Mouse (Mus musculus) myocyte (in vitro differentiated cells): ENCODE data around the gene Fv1. TPM values are rescaled to one million over a fixed set of nuclear protein-coding genes. Genes with fewer than 3 reads are reported as not detected.
A peak's percentile ranks its signal among the peaks of the same experiment; 100 is the strongest.

Source experiments
- H3K27me3 ChIP-seq: one replicate; pipeline ENCODE4 v1.6.1; 2011; ENCODE audit not compliant: control insufficient read depth, insufficient read depth, insufficient read length
- H3K36me3 ChIP-seq: one replicate; pipeline ENCODE4 v1.6.1; 2011; ENCODE audit not compliant: control insufficient read depth, insufficient read depth
- H3K4me2 ChIP-seq: one replicate; pipeline ENCODE4 v1.6.1; 2011; ENCODE audit warnings: low read depth, control low read depth
- H3K4me3 ChIP-seq: one replicate; pipeline ENCODE4 v1.5.1; 2011; ENCODE audit warnings: mild to moderate bottlenecking, control low read depth, moderate library complexity
- H3K79me2 ChIP-seq: one replicate; pipeline ENCODE4 v1.6.1; 2011; ENCODE audit not compliant: control insufficient read depth, insufficient read depth
- H3ac ChIP-seq: one replicate; pipeline ENCODE4 v1.6.1; 2011; ENCODE audit not compliant: control insufficient read depth, insufficient read length
- CEBPB ChIP-seq: IDR thresholded peaks from 2 replicates; pipeline ENCODE4 v1.6.1; 2011; ENCODE audit warnings: mild to moderate bottlenecking, moderate library complexity; ENCODE audit not compliant: poor library complexity, insufficient read depth, severe bottlenecking
- E2F4 ChIP-seq: IDR thresholded peaks from one replicate; pipeline ENCODE4 v1.6.1; 2011; ENCODE audit warnings: mild to moderate bottlenecking, control low read depth, moderate library complexity; ENCODE audit not compliant: insufficient read depth
- MAX ChIP-seq: IDR thresholded peaks from one replicate; pipeline ENCODE4 v1.6.1; 2011; ENCODE audit warnings: low read depth, mild to moderate bottlenecking, control low read depth
- MYOD1 ChIP-seq, 3 experiments: IDR thresholded peaks; one replicate each; pipeline ENCODE4 v1.6.1; 2011; ENCODE audit warnings: control low read depth in 2 of 3, low read depth in 2 of 3, mild to moderate bottlenecking in 2 of 3, moderate library complexity in 1 of 3; ENCODE audit not compliant: insufficient read length in 2 of 3, control insufficient read depth in 1 of 3
- MYOG ChIP-seq, 3 experiments: IDR thresholded peaks; one replicate each; pipeline ENCODE4 v1.6.1; 2011; ENCODE audit warnings: control low read depth in 2 of 3, low read depth in 2 of 3, mild to moderate bottlenecking in 2 of 3; ENCODE audit not compliant: insufficient read length in 2 of 3, control insufficient read depth in 1 of 3, insufficient read depth in 1 of 3
- POLR2A ChIP-seq: IDR thresholded peaks from one replicate; pipeline ENCODE4 v1.6.1; 2011; ENCODE audit warnings: low read depth, mild to moderate bottlenecking, control low read depth, moderate library complexity; ENCODE audit not compliant: insufficient read length
- POLR2AphosphoS2 ChIP-seq: IDR thresholded peaks from one replicate; pipeline ENCODE4 v1.6.1; 2011; ENCODE audit warnings: low read depth, control low read depth; ENCODE audit not compliant: insufficient read length
- REST ChIP-seq: IDR thresholded peaks from one replicate; pipeline ENCODE4 v1.6.1; 2011; ENCODE audit warnings: mild to moderate bottlenecking, control low read depth, moderate library complexity; ENCODE audit not compliant: insufficient read depth, insufficient read length
- SRF ChIP-seq: IDR thresholded peaks from one replicate; pipeline ENCODE4 v1.6.1; 2011; ENCODE audit warnings: low read depth; ENCODE audit not compliant: control insufficient read depth, insufficient read length
- TCF12 ChIP-seq: IDR thresholded peaks from one replicate; pipeline ENCODE4 v1.6.1; 2011; ENCODE audit warnings: mild to moderate bottlenecking, control low read depth; ENCODE audit not compliant: poor library complexity, insufficient read depth, severe bottlenecking
- TCF3 ChIP-seq: IDR thresholded peaks from one replicate; pipeline ENCODE4 v1.6.1; 2011; ENCODE audit warnings: low read depth, control low read depth; ENCODE audit not compliant: insufficient read length
- USF1 ChIP-seq: IDR thresholded peaks from one replicate; pipeline ENCODE4 v1.6.1; 2011; ENCODE audit warnings: low read depth, mild to moderate bottlenecking, control low read depth, moderate library complexity
- polyA plus RNA-seq: library from polyadenylated mRNA; unstranded; fragments of >200 nt; fragmentation: generic; extraction: Trizol; gene quantifications from one replicate; pipeline ENCODE4 v1.2.1, GENCODE M21; 2012; ENCODE audit warnings: missing spikeins

The Fv1 gene
- polyA plus RNA-seq, 1 experiment: 3.7 TPM

DNA sequence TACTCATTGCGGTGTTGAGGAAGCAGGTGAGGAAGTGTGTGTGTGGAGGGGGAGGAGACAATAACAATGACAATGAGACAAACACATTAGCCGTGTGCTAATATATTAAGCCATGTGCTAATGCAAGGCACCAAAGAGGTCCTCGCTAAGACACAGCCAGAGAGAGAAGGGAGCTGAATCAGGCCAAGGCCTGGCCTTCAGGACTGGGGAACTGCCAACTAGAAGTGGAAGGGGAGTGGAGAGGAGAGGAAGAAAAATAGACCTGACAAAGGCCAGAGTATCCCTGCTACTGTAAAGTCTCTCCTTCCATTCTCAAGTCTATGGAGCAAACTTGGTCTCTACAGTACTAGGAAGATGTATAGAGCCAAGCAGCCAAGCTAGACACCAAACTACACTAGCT is 34.8 kb downstream of the Fv1 start:
- peaks cover 19% of the 10 kb centered on the region for H3K36me3 ChIP-seq
- no peaks in the 10 kb centered on the region for H3K27me3 ChIP-seq
- H3ac ChIP-seq: peak overlapping the region; percentile 96
- peak overlapping the region; percentile 71 for H3K4me2 ChIP-seq
- peak overlapping the region; percentile 52 for H3K4me3 ChIP-seq
- TF ChIP-seq E2F4 (no peak), SRF (no peak), TCF12 (no peak), REST (no peak), POLR2AphosphoS2 (no peak), CEBPB (no peak), MYOD1 (IDR thresholded peaks at IDR 0.05; ENCODE audit: control insufficient read depth in 1 of 3, insufficient read length in 2 of 3, low read depth in 2 of 3) (no peak), TCF3 (no peak), USF1 (no peak), MYOG (IDR thresholded peaks at IDR 0.05; ENCODE audit: control insufficient read depth in 1 of 3, insufficient read depth in 1 of 3, insufficient read length in 2 of 3, low read depth in 2 of 3) (no peak), POLR2A (no peak), MAX (no peak)
- H3K79me2 ChIP-seq: peaks cover 34% of the 10 kb centered on the region

DNA sequence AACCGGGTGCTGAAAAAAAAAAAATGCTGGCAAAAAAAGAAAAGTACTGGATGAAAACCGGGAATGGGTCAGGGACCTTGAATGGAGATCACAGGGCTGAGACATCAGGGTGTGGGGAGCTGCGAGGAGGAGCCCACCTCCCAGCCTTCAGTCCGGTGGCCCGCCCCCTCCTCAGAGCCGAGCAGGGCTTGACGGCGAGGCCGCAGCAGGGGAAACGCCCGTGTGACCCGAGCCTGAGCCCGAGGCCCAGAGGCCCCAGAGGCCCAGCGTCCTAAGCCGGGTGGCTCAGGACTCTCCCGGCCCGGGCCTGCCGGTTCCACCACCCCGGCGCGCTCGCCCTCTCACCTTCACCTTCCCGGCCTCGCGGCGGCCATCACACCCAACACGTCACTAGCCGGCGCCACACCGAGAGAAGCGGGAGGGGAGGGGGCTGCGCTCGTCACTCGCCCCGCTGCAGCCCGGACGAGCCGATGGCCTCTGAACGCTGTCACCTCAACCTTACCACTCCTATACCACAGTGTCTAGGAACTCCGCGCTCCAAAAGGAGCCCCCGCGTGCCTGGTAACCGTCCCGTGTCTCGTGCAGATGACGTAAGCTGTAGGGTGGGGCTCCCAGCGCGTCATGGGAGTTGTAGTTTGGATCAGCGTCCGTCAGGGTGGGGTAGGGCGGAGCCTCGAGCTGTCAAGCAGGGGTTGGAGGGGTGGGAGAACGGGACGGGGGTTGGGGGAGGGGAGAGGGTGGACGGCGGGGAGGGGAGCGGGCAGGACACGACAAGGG is 35.7 kb downstream of the Fv1 start, which contains the start of gene Mfn2:
TSS of gene Mfn2 (minus strand) at position 392 of the 777 bp plus-strand sequence.
- H3K36me3 ChIP-seq: peaks cover 13% of the 10 kb centered on the region
- peaks cover 31% of the 10 kb centered on the region for H3K79me2 ChIP-seq
- peak within 1 kb of the TSS; percentile 52 for H3K4me3 ChIP-seq
- H3ac ChIP-seq: peak within 1 kb of the TSS; percentile 96
- peak; percentile 60 for TF ChIP-seq POLR2A
- TF ChIP-seq MYOG (IDR thresholded peaks at IDR 0.05; ENCODE audit: control insufficient read depth in 1 of 3, insufficient read depth in 1 of 3, insufficient read length in 2 of 3, low read depth in 2 of 3): no peak
- TF ChIP-seq POLR2AphosphoS2: peak; percentile 44
- no peak for TF ChIP-seq MYOD1 (IDR thresholded peaks at IDR 0.05; ENCODE audit: control insufficient read depth in 1 of 3, insufficient read length in 2 of 3, low read depth in 2 of 3)
- TF ChIP-seq CEBPB: no peak
- no peak for TF ChIP-seq E2F4
- TF ChIP-seq REST: no peak
- TF ChIP-seq USF1: no peak
- TF ChIP-seq TCF12: no peak
- peak; percentile 81 for TF ChIP-seq SRF
- peak within 1 kb of the TSS; percentile 84 for H3K4me2 ChIP-seq
- no peaks in the 10 kb centered on the region for H3K27me3 ChIP-seq

DNA sequence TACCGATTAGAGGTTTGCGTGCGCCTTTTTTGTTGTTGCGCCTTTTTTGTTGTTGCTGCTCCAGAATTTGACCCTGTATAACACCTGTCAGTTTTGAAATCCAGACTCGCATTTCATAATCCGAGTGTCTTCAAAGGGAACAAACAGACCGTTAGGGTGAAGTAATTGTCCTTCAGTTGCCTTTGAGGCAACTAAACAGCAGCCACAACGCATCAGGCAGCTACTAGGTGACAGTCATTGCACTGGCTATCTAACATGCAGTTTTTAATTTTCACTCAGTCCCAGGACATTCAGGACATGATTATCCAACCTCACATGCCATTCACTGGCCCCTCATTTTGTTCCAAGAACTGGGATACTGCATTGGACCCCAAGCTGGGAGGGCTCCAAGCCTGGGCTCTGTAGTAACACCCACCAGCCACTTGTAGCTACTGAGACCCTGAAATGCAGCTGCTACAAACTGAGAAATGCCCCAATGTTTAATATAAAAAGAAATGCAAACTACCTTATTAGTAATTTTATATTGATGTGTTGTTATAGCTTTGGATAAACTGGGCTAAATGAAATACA is 36.4 kb downstream of the Fv1 start:
- Histone ChIP-seq H3ac (peak overlapping the region; percentile 96), H3K4me3 (peak overlapping the region; percentile 52), H3K27me3 (no peaks in the 10 kb centered on the region), H3K79me2 (peaks cover 25% of the 10 kb centered on the region), H3K36me3 (peaks cover 7% of the 10 kb centered on the region), H3K4me2 (peak overlapping the region; percentile 84)
- no peak for TF ChIP-seq MYOG (IDR thresholded peaks at IDR 0.05; ENCODE audit: control insufficient read depth in 1 of 3, insufficient read depth in 1 of 3, insufficient read length in 2 of 3, low read depth in 2 of 3)
- TF ChIP-seq POLR2AphosphoS2: no peak
- no peak for TF ChIP-seq E2F4
- TF ChIP-seq CEBPB: no peak
- no peak for TF ChIP-seq TCF12
- no peak for TF ChIP-seq TCF3
- TF ChIP-seq REST: no peak

DNA sequence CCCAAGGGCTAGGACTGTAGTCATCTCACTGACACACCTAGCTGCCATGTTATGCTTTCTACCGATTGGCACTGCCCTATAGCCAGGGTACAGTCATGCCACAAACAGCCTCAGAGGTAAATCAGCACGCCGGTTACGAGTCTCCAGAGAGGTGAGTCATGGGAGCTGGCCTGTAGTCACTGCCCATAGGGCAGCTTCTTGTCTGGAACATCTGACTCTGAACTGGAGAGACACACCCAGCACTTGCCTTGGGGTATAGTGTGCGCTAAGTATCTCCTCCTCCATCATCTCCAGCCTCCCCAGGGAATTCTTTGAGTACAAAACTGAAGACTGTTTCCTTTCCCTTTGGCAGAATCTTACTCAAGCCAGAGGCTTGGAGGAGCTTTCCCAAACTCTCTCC is 37.5 kb downstream of the Fv1 start:
- Histone ChIP-seq H3K4me3 (no peak overlapping the region), H3ac (no peak overlapping the region), H3K36me3 (peaks cover 7% of the 10 kb centered on the region), H3K4me2 (peak overlapping the region; percentile 84), H3K79me2 (peaks cover 22% of the 10 kb centered on the region), H3K27me3 (no peaks in the 10 kb centered on the region)
- peak; percentile 17 for TF ChIP-seq POLR2AphosphoS2
- TF ChIP-seq POLR2A: no peak

DNA sequence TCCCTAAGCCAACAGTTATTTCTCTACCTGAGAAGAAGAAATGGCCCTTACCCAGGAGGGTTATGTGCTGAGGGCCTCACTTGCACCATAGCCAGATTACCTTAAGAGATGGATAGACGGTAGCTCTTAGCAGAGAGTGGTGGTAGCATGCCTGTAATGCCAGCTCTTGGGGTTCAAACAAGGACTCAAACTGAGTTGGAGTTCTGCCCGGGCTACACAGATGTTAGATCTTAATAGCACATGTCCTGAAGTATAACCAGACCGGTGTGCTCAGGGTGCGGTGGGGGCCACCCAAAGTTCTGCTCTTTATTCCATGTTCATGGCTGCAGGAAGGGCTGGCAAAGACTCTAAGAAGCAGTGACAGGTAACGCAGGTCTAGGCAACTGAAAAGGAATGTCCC is 40.7 kb downstream of the Fv1 start:
- Histone ChIP-seq H3K79me2 (no peaks in the 10 kb centered on the region), H3K36me3 (no peaks in the 10 kb centered on the region), H3K27me3 (no peaks in the 10 kb centered on the region), H3K4me2 (no peak overlapping the region), H3K4me3 (no peak overlapping the region), H3ac (no peak overlapping the region)
- TF ChIP-seq MAX: no peak
- no peak for TF ChIP-seq CEBPB
- TF ChIP-seq POLR2AphosphoS2: no peak
- no peak for TF ChIP-seq POLR2A
- no peak for TF ChIP-seq TCF12
- TF ChIP-seq SRF: no peak
- no peak for TF ChIP-seq USF1
- TF ChIP-seq TCF3: no peak
- no peak for TF ChIP-seq MYOG (IDR thresholded peaks at IDR 0.05; ENCODE audit: control insufficient read depth in 1 of 3, insufficient read depth in 1 of 3, insufficient read length in 2 of 3, low read depth in 2 of 3)
- TF ChIP-seq REST: no peak
- no peak for TF ChIP-seq MYOD1 (IDR thresholded peaks at IDR 0.05; ENCODE audit: control insufficient read depth in 1 of 3, insufficient read length in 2 of 3, low read depth in 2 of 3)
- no peak for TF ChIP-seq E2F4
